Mouse (Mus musculus) lung, adult 2 months (tissue): ENCODE results near the gene Rasgrp3.

Source experiments
- CTCF ChIP-seq: fragments of 200-500 bp; IDR thresholded peaks from 2 replicates; pipeline ENCODE4 v1.5.1; 2011; ENCODE audit warnings: mild to moderate bottlenecking, low read length, control low read depth; ENCODE audit not compliant: insufficient read depth
- POLR2A ChIP-seq: fragments of 200-500 bp; IDR thresholded peaks from 2 replicates; pipeline ENCODE4 v1.6.1; 2011; ENCODE audit warnings: low read depth, mild to moderate bottlenecking, control low read depth, low read length, borderline replicate concordance; ENCODE audit errors: extremely low read depth

GRCm38 (mm10) chr17:75522347-75523065 lies 86.8 kb downstream of the Rasgrp3 start:
- TF ChIP-seq CTCF = no peak
- no peak for TF ChIP-seq POLR2A
